Mouse (Mus musculus) erythroblast, embryonic 14.5 days (primary cell): Measurements from ENCODE around the gene Catsperb. TPM values are rescaled to one million over a fixed set of nuclear protein-coding genes. Genes with fewer than 3 reads are reported as not detected.
"Not testable (repeated sequence)": the region's sequence is repeated elsewhere in the genome, so short reads cannot be mapped to it uniquely, and the experiment has no call there.

Experiments
- H3K27me3 ChIP-seq: 2 replicates; pipeline ENCODE4 v1.6.1; 2012; ENCODE audit warnings: inconsistent platforms; ENCODE audit not compliant: control insufficient read depth
- H3K36me3 ChIP-seq: 2 replicates; pipeline ENCODE4 v1.6.1; 2012; ENCODE audit warnings: mild to moderate bottlenecking, inconsistent platforms; ENCODE audit not compliant: control insufficient read depth
- H3K4me1 ChIP-seq: 2 replicates; pipeline ENCODE4 v1.6.1; 2012; ENCODE audit warnings: inconsistent platforms; ENCODE audit not compliant: control insufficient read depth
- H3K4me3 ChIP-seq: replicated peaks from 2 replicates; pipeline ENCODE3; 2012; ENCODE audit warnings: moderate library complexity, mild to moderate bottlenecking, inconsistent platforms
- H3K9me3 ChIP-seq: 2 replicates; pipeline ENCODE4 v1.6.1; 2012; ENCODE audit warnings: low read length, inconsistent platforms, mixed read lengths; ENCODE audit not compliant: control insufficient read depth
- GATA1 ChIP-seq: IDR thresholded peaks from 2 replicates; pipeline ENCODE4 v1.6.1; 2012; ENCODE audit warnings: low read length, inconsistent platforms, mixed read lengths
- TAL1 ChIP-seq: IDR thresholded peaks from 3 replicates; pipeline ENCODE4 v1.6.1; 2012; ENCODE audit warnings: low read length, inconsistent platforms, mixed read lengths
- polyA plus RNA-seq: library from polyadenylated mRNA; stranded (reverse); fragments of >175 nt; gene quantifications from 2 replicates; pipeline ENCODE4 v1.2.3, GENCODE M21; 2012

Catsperb gene
- polyA plus RNA-seq, result not detected in 2 replicates

- not testable (repeated sequence) for H3K4me3 ChIP-seq, H3K4me1 ChIP-seq
Measured at GRCm38 (mm10) chr12:101404353-101404752, at the start of gene Catsperb. Gene Catsperb, plus strand, starts transcription at chr12:101404653.

GRCm38 (mm10) chr12:101361468-101361867 is 43.0 kb upstream of the Catsperb start:
- H3K4me3 ChIP-seq, H3K9me3 ChIP-seq, H3K4me1 ChIP-seq, H3K36me3 ChIP-seq, H3K27me3 ChIP-seq: not testable (repeated sequence)

More at GRCm38 (mm10) chr12:101404353-101404752, at the start of gene Catsperb:
- not testable (repeated sequence) for H3K9me3 ChIP-seq, H3K27me3 ChIP-seq, H3K36me3 ChIP-seq

- not testable (repeated sequence) for H3K4me1 ChIP-seq, H3K27me3 ChIP-seq, H3K9me3 ChIP-seq, H3K36me3 ChIP-seq, H3K4me3 ChIP-seq
Measured at GRCm38 (mm10) chr12:101381460-101381859, 23.0 kb upstream of the Catsperb start.

GRCm38 (mm10) chr12:101426131-101426530 is 21.7 kb downstream of the Catsperb start:
- no peaks in the 10 kb centered on the region for H3K4me1 ChIP-seq
- no peak for TF ChIP-seq GATA1
- no peak for TF ChIP-seq TAL1
- no peak overlapping the region for H3K4me3 ChIP-seq
- no peaks in the 10 kb centered on the region for H3K36me3 ChIP-seq
- H3K9me3 ChIP-seq, result no peaks in the 10 kb centered on the region
- no peaks in the 10 kb centered on the region for H3K27me3 ChIP-seq

- no peak overlapping the region for H3K4me3 ChIP-seq
- no peaks in the 10 kb centered on the region for H3K4me1 ChIP-seq
- H3K9me3 ChIP-seq, result no peaks in the 10 kb centered on the region
- no peaks in the 10 kb centered on the region for H3K27me3 ChIP-seq
- H3K36me3 ChIP-seq, result no peaks in the 10 kb centered on the region
- TF ChIP-seq GATA1 (no peak), TAL1 (no peak)
Measured at GRCm38 (mm10) chr12:101462051-101462450, 57.6 kb downstream of the Catsperb start.

GRCm38 (mm10) chr12:101483571-101483970 is 79.1 kb downstream of the Catsperb start:
- Histone ChIP-seq H3K4me3 (no peak overlapping the region), H3K27me3 (no peaks in the 10 kb centered on the region), H3K4me1 (no peaks in the 10 kb centered on the region), H3K9me3 (0 out of 2 replicates have a peak, but pooled peaks cover 2% of the 10 kb centered on the region), H3K36me3 (no peaks in the 10 kb centered on the region)
- TF ChIP-seq GATA1, result no peak
- no peak for TF ChIP-seq TAL1

- not testable (repeated sequence) for H3K4me3 ChIP-seq, H3K4me1 ChIP-seq, H3K9me3 ChIP-seq, H3K36me3 ChIP-seq, H3K27me3 ChIP-seq
Measured at GRCm38 (mm10) chr12:101511326-101511725, 106.9 kb downstream of the Catsperb start.

- not testable (repeated sequence) for H3K4me1 ChIP-seq, H3K36me3 ChIP-seq, H3K9me3 ChIP-seq, H3K27me3 ChIP-seq, H3K4me3 ChIP-seq
Measured at GRCm38 (mm10) chr12:101606622-101607021, 202.2 kb downstream of the Catsperb start.

GRCm38 (mm10) chr12:101633137-101633536 is 228.7 kb downstream of the Catsperb start:
- H3K9me3 ChIP-seq, result no peaks in the 10 kb centered on the region
- H3K4me1 ChIP-seq, result no peaks in the 10 kb centered on the region
- no peak for TF ChIP-seq TAL1
- no peak for TF ChIP-seq GATA1
- no peak overlapping the region for H3K4me3 ChIP-seq
- H3K36me3 ChIP-seq, result no peaks in the 10 kb centered on the region
- H3K27me3 ChIP-seq, result no peaks in the 10 kb centered on the region

- H3K36me3 ChIP-seq, result no peaks in the 10 kb centered on the region
- no peaks in the 10 kb centered on the region for H3K4me1 ChIP-seq
- H3K27me3 ChIP-seq, result no peaks in the 10 kb centered on the region
- no peak overlapping the region for H3K4me3 ChIP-seq
- no peaks in the 10 kb centered on the region for H3K9me3 ChIP-seq
- no peak for TF ChIP-seq GATA1
- no peak for TF ChIP-seq TAL1
Measured at GRCm38 (mm10) chr12:101667502-101667901, 263.0 kb downstream of the Catsperb start.
